Mouse (Mus musculus): ENCODE data around the gene Cinp.

GRCm38 (mm10) chr12:110851923-110852322 lies 37.0 kb downstream of the Cinp start:
- TF ChIP-seq GATA1 (IDR thresholded peaks at IDR 0.05; ENCODE audit: low read depth, low read length) (peak; percentile 79), UBTF (IDR thresholded peaks at IDR 0.05; ENCODE audit: borderline replicate concordance, insufficient read depth, low read depth, low read length) (no peak), POLR2A (IDR thresholded peaks at IDR 0.05; ENCODE audit: control insufficient read depth in 1 of 2, insufficient read depth in 1 of 2, low read depth in 1 of 2, low read length in 2 of 2, poor library complexity in 1 of 2) (no peak), E2F4 (IDR thresholded peaks at IDR 0.05; ENCODE audit: borderline replicate concordance, low read depth, low read length) (no peak), GABPA (IDR thresholded peaks at IDR 0.05; ENCODE audit: low read depth, low read length) (no peak), TAL1 (IDR thresholded peaks at IDR 0.05; ENCODE audit: low read length) (no peak), KAT2A (conservative IDR thresholded peaks at IDR 0.05; ENCODE audit: low read depth, low read length) (no peak), POLR2AphosphoS5 (IDR thresholded peaks at IDR 0.05; ENCODE audit: borderline replicate concordance, low read depth, low read length) (no peak), CTCF (IDR thresholded peaks at IDR 0.05 in 2 of 3, conservative IDR thresholded peaks at IDR 0.05 in 1 of 3; ENCODE audit: control insufficient read depth in 1 of 3, insufficient read depth in 1 of 3, low read depth in 2 of 3, low read length in 3 of 3, poor library complexity in 1 of 3, severe bottlenecking in 1 of 3) (no peak), MYB (IDR thresholded peaks at IDR 0.05; ENCODE audit: low read depth, low read length) (no peak), ELF1 (IDR thresholded peaks at IDR 0.05; ENCODE audit: low read depth, low read length) (peak; percentile 26; the same call in 1 of the 2 replicates), MYC (IDR thresholded peaks at IDR 0.05; ENCODE audit: low read depth, low read length) (no peak)
